Mouse (Mus musculus): ENCODE results near the gene Ltv1.

GRCm38 (mm10) chr10:13189881-13190280 lies 3.1 kb downstream of the Ltv1 start:
- TF ChIP-seq CTCF (IDR thresholded peaks at IDR 0.05; ENCODE audit: borderline replicate concordance, insufficient read depth, low read depth, low read length) (no peak), POLR2A (IDR thresholded peaks at IDR 0.05; ENCODE audit: borderline replicate concordance, insufficient read depth, low read length) (no peak)

All from cerebellum, adult 2 months (tissue).